Mouse (Mus musculus): ENCODE measurements around the gene Dnajc6.

Gene Dnajc6

GRCm38 (mm10) chr4:101507571-101508422 lies 11.3 kb downstream of the Dnajc6 start:
- DNase-seq, result peak; percentile 60

- DNase-seq, result no peak
Observed at GRCm38 (mm10) chr4:101508431-101508830, 12.0 kb downstream of the Dnajc6 start.

DNA sequence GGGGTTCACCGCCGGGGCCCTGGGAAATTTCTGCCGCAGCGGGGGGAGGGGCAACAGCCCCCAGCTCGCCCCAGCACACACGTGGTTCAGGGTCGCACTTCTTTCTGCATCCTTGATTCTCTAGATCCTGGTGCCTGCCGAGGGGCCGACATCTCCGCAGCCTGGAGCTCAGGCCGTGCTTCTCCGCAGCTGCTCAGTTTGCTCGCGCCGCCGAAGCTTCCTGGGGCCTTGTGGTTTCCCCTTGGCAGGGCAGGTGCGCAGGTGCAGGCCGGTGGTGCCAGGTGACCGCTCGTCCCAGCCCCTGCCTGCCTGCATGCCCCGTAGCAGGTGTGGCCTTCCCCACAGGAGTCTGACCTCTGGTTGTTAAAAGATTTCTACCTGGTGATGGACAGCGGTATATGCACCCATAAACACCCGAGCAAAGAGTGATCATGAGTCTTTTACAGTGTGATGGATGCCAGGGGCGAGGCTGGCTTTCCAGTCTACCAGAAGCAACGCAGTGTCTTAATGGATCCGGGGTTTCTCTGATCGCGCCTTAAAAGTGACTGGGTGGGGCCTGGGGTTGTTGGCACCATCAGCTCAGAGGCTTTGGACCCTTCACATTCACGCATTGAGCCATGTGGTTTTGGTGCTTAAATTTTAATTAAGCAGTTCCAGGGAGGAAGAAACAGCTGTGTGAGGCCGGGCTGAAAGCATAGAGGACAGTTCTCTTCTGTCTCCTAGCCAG lies 12.6 kb downstream of the Dnajc6 start:
- peak; percentile 56 for DNase-seq

- DNase-seq, result no peak
Observed at GRCm38 (mm10) chr4:101510111-101510903, 13.9 kb downstream of the Dnajc6 start.

- DNase-seq, result no peak
Observed at GRCm38 (mm10) chr4:101510904-101511210, 14.4 kb downstream of the Dnajc6 start.

DNA sequence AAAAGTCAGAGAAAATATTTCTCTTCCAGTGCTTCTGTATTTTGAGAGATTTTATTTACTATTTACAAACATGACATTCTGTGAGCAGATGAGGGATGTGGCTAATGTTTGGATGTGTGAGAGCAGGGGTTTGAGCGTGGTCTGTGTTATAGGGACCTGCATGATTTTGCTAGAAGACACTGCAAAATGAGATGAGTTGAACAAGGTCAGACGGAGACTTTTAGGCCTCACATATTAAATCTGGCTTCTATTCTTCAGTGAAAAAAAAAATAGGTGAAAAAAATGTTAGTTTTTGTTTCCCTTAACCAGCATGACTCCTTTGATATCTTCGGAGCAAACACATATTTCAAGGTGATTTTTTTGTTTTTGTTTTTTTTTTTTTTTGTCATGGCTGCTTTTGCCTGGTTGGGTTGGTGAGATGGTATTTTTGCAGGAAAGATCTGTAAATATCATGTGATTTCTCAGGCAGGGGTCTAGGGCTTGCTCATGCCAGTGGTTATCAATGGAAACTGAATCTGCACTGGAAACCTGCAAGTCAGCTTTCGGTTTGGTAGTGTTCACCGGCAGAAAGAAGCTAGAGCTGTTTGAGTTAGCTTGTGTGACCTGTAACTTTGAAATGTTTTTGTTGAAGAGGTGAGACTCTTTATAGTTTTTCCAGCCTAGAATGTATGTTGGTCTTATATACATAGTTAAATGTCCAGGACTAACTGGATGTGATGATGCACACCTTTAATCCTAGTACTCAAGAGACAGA lies 15.5 kb downstream of the Dnajc6 start:
- no peak for DNase-seq

DNA sequence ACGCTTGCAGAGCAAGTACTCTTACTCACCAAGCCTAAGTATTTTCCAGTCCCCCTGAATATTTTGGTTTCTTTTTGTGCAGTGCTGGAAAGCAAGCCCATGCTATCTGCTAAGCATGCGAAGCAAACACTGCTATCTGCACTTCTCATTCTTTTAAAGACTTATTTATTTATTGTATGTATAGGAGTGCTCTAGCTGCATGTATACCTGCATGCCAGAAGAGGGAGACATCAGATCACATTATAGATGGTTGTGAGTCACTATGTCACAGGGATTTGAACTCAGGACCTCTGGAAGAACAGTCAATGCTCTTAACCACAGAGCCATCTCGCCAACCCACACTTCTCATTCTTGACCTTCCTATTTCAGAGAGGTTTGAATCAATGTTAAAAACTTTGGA lies 16.8 kb downstream of the Dnajc6 start:
- no peak for DNase-seq

DNA sequence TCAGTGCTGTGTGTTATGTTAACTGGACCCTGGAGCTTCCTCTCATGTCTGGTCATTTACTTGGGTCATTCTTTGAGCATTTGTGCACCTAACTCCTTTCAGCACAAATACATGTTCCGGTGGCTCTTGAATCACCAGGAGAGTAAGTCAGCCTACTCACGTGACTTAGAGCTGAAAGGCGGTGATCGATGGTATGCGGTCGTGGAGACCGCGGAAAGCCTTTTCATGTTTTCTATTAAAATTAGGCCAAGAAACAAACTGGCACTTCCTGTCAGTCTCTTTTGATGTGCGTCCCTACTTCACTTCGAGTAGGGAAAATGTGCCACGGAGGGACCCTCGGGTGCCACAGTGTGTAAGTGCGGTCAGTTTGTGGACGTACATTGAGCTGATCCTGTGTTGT lies 19.4 kb downstream of the Dnajc6 start:
- no peak for DNase-seq

DNA sequence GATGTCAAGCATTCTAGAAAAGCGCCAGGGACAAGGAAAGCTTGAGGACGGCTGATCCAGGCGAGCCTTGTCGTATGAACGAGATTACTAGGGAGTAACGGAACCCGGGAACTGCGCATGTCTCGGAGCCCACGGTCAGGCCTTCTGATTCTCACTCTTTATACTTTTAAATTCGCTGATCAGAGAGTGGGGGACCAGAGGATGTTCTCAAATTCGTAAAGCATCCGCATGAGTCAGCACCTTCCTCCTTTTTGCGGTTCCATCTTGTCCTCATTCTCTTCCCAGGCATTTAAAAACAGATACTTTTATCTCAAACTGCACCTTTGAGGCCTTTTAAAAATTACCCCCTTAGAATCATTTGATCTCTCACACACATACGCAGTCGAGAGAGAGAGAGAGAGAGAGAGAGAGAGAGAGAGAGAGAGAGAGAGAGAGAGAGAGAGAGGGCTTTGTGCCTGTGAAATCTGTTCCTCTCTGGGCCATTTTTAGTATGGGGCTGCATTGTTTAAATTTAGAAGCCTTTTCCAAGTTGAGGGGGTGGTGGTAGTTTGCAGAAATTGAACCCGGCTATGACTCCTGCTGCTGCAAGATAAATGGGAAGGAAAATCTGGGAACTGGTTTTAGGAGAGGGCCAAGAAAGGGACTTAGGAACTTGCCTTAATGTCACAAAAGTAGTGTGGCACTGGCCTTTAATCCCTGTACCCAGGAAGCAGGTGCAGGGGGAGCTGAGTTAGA lies 20.2 kb downstream of the Dnajc6 start:
- no peak for DNase-seq

DNA sequence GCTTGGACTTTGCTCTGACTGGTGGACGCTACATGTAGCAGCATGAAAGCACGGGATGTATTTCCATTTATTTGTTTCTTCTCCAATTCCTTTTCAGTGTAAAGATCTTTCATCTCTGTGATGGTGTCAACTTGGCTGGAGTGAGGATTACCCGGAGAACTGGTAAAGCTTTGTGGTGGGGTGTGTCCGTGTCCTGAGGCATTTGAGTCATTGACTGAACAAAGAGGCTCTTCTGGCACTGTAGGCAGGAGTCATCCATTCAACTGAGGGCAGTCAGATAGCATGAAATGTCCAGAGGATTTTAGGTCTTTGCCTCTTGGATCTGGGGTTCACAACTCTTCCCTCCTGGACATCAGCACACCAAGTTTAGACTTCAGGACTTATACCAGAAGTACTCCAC lies 35.5 kb downstream of the Dnajc6 start:
- DNase-seq, result no peak

- DNase-seq, result no peak
Observed at GRCm38 (mm10) chr4:101540516-101540915, 44.1 kb downstream of the Dnajc6 start.

GRCm38 (mm10) chr4:101549958-101550591 lies 53.6 kb downstream of the Dnajc6 start:
- DNase-seq, result peak; percentile 45

- DNase-seq, result peak; percentile 55
Observed at GRCm38 (mm10) chr4:101550671-101551161, 54.3 kb downstream of the Dnajc6 start.

DNA sequence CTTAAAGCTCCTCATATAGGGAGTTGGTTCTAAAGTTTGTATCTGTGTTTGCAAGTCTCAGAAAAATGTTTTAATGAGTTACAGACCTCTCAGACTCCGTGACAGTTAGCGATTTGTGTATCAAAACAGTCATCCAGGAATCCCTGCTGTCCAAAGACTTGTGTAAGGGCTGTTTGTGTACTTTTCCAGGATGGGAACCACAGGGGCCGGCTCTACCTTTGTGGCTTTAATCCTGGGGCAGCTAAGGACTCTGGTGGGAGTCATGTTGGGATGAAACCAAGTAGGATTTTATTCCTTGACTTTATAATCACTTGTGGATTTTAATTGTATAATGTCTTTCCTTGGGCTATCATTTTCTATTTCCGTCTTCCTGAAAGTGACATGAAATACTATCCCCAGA lies 55.0 kb downstream of the Dnajc6 start:
- DNase-seq, result no peak

DNA sequence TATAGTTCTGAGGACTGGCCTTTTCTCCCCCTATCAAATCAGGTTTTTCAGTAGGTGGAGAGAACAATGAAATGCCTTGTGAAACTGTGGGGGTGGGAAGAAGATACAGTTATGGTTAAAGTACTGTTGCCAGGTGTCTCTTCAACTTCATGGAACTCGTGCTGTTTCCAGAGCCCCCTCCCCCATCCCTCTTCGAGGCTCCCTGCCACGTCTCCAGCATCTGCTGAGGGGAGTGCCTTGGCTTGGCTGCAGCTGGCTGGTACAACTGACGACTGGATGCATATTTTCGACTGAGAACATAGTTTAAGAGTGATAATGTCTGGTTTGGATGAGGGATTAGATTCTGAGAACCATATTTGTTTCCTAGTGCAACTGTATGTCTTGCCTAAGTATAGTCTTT lies 55.9 kb downstream of the Dnajc6 start:
- no peak for DNase-seq

DNA sequence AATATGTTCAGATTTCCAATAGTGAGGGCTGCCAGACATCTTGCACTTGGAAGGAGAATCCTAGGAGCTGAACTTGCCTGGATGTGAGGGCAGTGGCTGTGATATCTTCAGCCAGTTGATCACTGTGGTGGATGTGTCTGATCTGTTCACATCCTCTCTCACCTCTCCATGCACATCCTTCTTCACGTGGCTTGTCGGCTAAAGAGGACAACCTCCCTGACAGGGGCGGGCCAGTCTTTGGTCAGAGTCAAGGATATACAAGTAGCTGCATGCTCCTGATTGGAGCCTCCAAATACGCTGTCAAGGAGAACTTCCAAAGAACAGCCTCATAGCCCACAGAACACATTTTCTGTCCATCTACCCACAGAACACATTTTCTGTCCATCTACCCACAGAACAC lies 58.6 kb downstream of the Dnajc6 start:
- DNase-seq, result no peak

DNA sequence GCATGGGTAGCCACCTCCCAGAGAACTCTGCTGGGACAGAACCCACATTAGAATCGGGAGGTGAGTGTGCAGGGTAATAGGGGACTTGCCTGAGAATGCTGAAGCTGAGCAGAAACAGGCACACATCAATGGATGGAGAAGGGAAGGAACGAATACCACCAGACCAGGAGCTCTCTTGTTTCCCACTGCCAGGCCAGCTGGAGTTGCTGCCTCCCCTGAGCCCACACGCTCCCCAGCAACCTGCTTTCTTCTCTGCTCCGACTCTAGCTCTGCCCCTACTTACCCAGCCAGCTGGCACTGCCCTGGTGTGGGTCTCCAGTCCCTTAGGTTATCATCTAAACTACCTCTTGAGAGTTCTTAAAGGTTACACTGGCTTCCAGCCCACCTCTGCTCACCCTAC lies 63.7 kb downstream of the Dnajc6 start:
- no peak for DNase-seq

DNA sequence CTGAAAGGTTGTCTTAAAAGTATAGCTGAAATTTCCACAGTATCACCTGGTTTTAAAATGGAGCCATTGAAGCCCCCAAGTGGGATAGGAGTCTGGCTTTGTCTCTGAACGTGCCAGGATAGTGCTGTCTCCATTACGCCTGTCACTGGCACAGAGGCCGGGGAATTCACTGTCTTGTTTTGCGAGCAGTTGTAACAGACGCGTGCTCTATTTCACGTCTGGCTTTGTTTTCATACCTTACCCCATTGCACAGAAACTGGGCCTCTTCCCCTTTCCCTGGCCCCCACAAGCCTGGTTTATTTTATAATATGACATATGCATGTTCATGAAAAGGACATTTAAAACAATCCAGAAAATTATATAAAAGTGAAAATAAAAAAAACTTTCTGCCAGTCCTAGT lies 66.4 kb downstream of the Dnajc6 start:
- DNase-seq, result no peak

DNA sequence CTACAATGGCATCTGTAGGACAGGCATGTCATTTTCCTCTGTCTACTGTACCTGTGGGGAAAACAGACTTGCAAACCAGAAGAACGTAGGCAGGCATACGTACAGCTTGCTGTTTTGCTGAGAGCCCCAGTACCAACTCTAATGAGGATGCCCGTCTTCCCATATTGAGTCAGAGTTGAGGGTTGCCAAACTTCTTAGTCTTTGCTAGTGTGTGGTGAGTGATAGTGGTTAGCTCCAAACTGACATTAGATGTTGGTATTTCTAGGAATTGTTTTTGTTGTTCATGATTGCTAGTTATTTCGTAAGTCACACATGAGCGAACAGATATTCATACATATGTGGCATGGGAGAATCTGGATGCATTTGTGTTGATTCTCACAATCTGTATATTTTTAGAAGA lies 67.2 kb downstream of the Dnajc6 start:
- no peak for DNase-seq

DNA sequence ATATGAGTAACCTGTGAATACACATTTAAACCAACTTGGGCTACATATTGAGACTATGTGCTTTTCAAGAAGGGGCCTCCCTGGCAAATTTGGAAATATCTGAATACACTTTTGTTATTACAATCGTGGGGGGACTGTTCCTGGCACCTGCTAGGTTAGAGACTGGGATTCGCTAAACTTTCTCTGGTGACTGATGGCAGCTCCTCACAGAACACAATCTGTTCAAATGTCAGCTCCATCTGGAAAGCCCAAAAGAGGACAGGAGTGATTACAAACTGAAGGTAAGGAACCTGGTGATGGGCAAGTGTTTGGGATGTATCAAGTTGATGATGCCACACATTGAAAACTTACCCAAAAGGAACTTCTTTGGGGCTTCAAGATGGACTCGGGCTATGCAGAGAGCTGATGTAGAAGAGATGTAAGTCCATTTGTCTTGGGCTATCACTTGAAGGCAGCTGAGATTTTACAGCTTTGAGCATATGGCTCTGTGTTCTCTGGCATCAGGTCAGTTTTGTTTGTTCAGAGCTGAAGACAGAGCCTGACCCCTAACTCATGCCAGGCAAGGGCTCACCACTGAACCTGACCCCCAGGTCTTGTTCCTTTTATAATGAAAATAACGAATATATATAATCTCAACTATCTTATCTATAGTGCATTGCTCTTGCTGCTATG lies 68.4 kb downstream of the Dnajc6 start:
- no peak for DNase-seq

- no peak for DNase-seq
Observed at GRCm38 (mm10) chr4:101569076-101569475, 72.6 kb downstream of the Dnajc6 start.
